Mouse (Mus musculus): Measurements from ENCODE around the gene Nlrp9c. TPM values are rescaled to one million over a fixed set of nuclear protein-coding genes. Genes with fewer than 3 reads are reported as not detected.
"Not testable (repeated sequence)": the region's sequence is repeated elsewhere in the genome, so short reads cannot be mapped to it uniquely, and the experiment has no call there.

The Nlrp9c gene
- not detected for polyA plus RNA-seq (2012; fragmentation: generic; extraction: Trizol)
- long read RNA-seq, experiment 1, result 0 reads
- long read RNA-seq, experiment 2, result 0 reads

GRCm38 (mm10) chr7:26403600-26403999, at the start of gene Nlrp9c:
TSS of gene Nlrp9c (minus strand) at chr7:26403700.
- H3K27me3 ChIP-seq (ENCODE audit: control insufficient read depth, insufficient read depth, insufficient read length); H3K79me2 ChIP-seq (ENCODE audit: control insufficient read depth, insufficient read depth); H3K36me3 ChIP-seq (ENCODE audit: control insufficient read depth, insufficient read depth); H3K79me3 ChIP-seq (ENCODE audit: low read depth); H3ac ChIP-seq (ENCODE audit: control insufficient read depth, insufficient read length, low read depth); H3K4me3 ChIP-seq (ENCODE audit: insufficient read depth, poor library complexity, severe bottlenecking): not testable (repeated sequence)

DNA sequence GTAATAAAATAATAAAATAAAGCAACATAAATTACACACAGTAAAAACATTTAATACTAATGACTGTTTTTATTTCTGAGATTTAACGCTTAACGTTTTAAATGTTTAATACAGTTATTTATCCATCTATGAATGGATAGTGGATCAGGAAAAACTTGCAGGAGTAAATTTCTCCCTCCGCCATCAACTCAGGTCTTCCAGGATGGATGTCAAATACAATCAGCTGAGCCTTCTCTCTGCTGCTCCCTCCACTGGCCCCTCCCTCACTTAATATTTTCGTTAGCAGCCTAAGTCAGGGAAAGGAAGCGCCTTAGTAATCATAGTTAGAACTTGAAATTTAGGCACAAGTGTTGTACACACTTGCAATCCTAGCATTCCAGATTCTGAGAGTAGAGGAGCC, 31.3 kb upstream of the Nlrp9c start, which contains the start of gene Nlrp4a:
Nlrp4a (plus strand) TSS at position 301 of the 400 bp plus-strand sequence.
- H3K79me3 ChIP-seq (ENCODE audit: low read depth), result no peaks in the 10 kb centered on the region
- TF ChIP-seq MYOG (IDR thresholded peaks at IDR 0.05; ENCODE audit: control insufficient read depth, extremely low read depth, insufficient read length) (no peak), CTCF (IDR thresholded peaks at IDR 0.05; ENCODE audit: control insufficient read depth, insufficient read depth, insufficient read length) (no peak), MYOD1 (IDR thresholded peaks at IDR 0.05; ENCODE audit: control insufficient read depth, insufficient read length, low read depth) (no peak), USF1 (IDR thresholded peaks at IDR 0.05; ENCODE audit: low read depth) (no peak)
- H3K36me3 ChIP-seq (ENCODE audit: control insufficient read depth, insufficient read depth), result no peaks in the 10 kb centered on the region
- no peak within 1 kb of the TSS for H3K4me3 ChIP-seq (ENCODE audit: insufficient read depth, poor library complexity, severe bottlenecking)
- no peaks in the 10 kb centered on the region for H3K79me2 ChIP-seq (ENCODE audit: control insufficient read depth, insufficient read depth)
- no peak within 1 kb of the TSS for H3ac ChIP-seq (ENCODE audit: control insufficient read depth, insufficient read length, low read depth)
- no peaks in the 10 kb centered on the region for H3K27me3 ChIP-seq (ENCODE audit: control insufficient read depth, insufficient read depth, insufficient read length)

GRCm38 (mm10) chr7:26391811-26392210, 11.7 kb downstream of the Nlrp9c start:
- H3ac ChIP-seq (ENCODE audit: control insufficient read depth, insufficient read length, low read depth); H3K79me2 ChIP-seq (ENCODE audit: control insufficient read depth, insufficient read depth); H3K4me3 ChIP-seq (ENCODE audit: insufficient read depth, poor library complexity, severe bottlenecking); H3K36me3 ChIP-seq (ENCODE audit: control insufficient read depth, insufficient read depth); H3K27me3 ChIP-seq (ENCODE audit: control insufficient read depth, insufficient read depth, insufficient read length); H3K79me3 ChIP-seq (ENCODE audit: low read depth): not testable (repeated sequence)

- H3ac ChIP-seq (ENCODE audit: control insufficient read depth, insufficient read length, low read depth); H3K79me2 ChIP-seq (ENCODE audit: control insufficient read depth, insufficient read depth); H3K27me3 ChIP-seq (ENCODE audit: control insufficient read depth, insufficient read depth, insufficient read length); H3K79me3 ChIP-seq (ENCODE audit: low read depth); H3K4me3 ChIP-seq (ENCODE audit: insufficient read depth, poor library complexity, severe bottlenecking); H3K36me3 ChIP-seq (ENCODE audit: control insufficient read depth, insufficient read depth): not testable (repeated sequence)
Measured at GRCm38 (mm10) chr7:26391137-26391536, 12.4 kb downstream of the Nlrp9c start.

DNA sequence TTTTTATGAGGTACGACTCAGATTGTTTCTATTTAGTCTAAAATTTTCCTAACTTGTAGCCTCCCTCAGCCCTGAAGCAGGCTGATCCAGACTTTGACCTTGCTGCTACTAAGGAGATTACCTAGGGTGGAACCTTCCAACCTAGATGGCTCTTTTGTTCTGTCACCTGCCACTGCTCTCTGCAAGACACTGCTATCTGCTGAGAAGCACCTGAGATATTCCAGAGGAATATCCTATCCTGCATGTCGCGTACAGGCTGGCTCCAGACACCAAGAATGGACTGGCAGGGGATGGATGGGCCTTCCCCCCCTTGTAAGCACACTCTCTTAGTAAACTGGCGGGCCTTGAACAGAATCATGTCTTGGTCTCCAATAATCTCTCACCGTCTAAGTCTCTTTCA, 16.8 kb downstream of the Nlrp9c start:
- H3ac ChIP-seq (ENCODE audit: control insufficient read depth, insufficient read length, low read depth); H3K79me3 ChIP-seq (ENCODE audit: low read depth); H3K79me2 ChIP-seq (ENCODE audit: control insufficient read depth, insufficient read depth); H3K36me3 ChIP-seq (ENCODE audit: control insufficient read depth, insufficient read depth); H3K4me3 ChIP-seq (ENCODE audit: insufficient read depth, poor library complexity, severe bottlenecking); H3K27me3 ChIP-seq (ENCODE audit: control insufficient read depth, insufficient read depth, insufficient read length): not testable (repeated sequence)

- Histone ChIP-seq H3K79me3 (ENCODE audit: low read depth) (no peaks in the 10 kb centered on the region), H3K36me3 (ENCODE audit: control insufficient read depth, insufficient read depth) (no peaks in the 10 kb centered on the region), H3K27me3 (ENCODE audit: control insufficient read depth, insufficient read depth, insufficient read length) (no peaks in the 10 kb centered on the region), H3K79me2 (ENCODE audit: control insufficient read depth, insufficient read depth) (no peaks in the 10 kb centered on the region), H3ac (ENCODE audit: control insufficient read depth, insufficient read length, low read depth) (no peak overlapping the region), H3K4me3 (ENCODE audit: insufficient read depth, poor library complexity, severe bottlenecking) (no peak overlapping the region)
- no peak for TF ChIP-seq FOSL1 (IDR thresholded peaks at IDR 0.05; ENCODE audit: insufficient read depth, low read length, poor library complexity, severe bottlenecking)
- TF ChIP-seq MAX (IDR thresholded peaks at IDR 0.05), result no peak
- no peak for TF ChIP-seq MYOD1 (IDR thresholded peaks at IDR 0.05; ENCODE audit: control insufficient read depth, insufficient read length, low read depth)
- TF ChIP-seq MYOG (IDR thresholded peaks at IDR 0.05; ENCODE audit: control insufficient read depth, extremely low read depth, insufficient read length), result no peak
- TF ChIP-seq USF1 (IDR thresholded peaks at IDR 0.05; ENCODE audit: low read depth), result no peak
- no peak for TF ChIP-seq CEBPB (IDR thresholded peaks at IDR 0.05; ENCODE audit: low read depth)
- no peak for TF ChIP-seq CTCF (IDR thresholded peaks at IDR 0.05; ENCODE audit: control insufficient read depth, insufficient read depth, insufficient read length)
Measured at GRCm38 (mm10) chr7:26380807-26381206, 22.7 kb downstream of the Nlrp9c start.

- H3K36me3 ChIP-seq (ENCODE audit: control insufficient read depth, insufficient read depth); H3K79me2 ChIP-seq (ENCODE audit: control insufficient read depth, insufficient read depth); H3K27me3 ChIP-seq (ENCODE audit: control insufficient read depth, insufficient read depth, insufficient read length); H3K4me3 ChIP-seq (ENCODE audit: insufficient read depth, poor library complexity, severe bottlenecking); H3K79me3 ChIP-seq (ENCODE audit: low read depth); H3ac ChIP-seq (ENCODE audit: control insufficient read depth, insufficient read length, low read depth): not testable (repeated sequence)
Measured at GRCm38 (mm10) chr7:26373221-26373620, 30.3 kb downstream of the Nlrp9c start.

DNA sequence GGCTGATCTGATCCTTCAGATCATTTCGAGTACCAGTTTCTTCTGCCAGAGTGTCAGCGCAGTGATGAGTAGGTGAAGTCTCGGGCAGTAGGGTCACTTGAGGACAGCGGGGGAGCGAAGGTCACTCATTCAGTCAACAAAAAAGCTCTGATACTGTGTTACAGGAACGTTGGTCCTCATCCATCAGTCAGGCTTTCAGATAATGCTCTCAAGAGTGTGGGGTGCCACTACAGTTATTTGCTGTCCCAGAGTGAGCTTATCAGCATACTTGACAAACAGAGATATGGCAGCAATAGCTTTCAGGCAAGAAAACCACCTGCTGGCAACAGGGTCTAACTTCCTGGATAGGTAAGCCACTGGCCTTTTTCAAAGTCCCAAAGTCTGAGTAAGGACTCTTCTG, 46.8 kb downstream of the Nlrp9c start:
- not testable (repeated sequence) for H3K27me3 ChIP-seq (ENCODE audit: control insufficient read depth, insufficient read depth, insufficient read length); H3K79me3 ChIP-seq (ENCODE audit: low read depth); H3ac ChIP-seq (ENCODE audit: control insufficient read depth, insufficient read length, low read depth); H3K36me3 ChIP-seq (ENCODE audit: control insufficient read depth, insufficient read depth); H3K79me2 ChIP-seq (ENCODE audit: control insufficient read depth, insufficient read depth); H3K4me3 ChIP-seq (ENCODE audit: insufficient read depth, poor library complexity, severe bottlenecking)

- not testable (repeated sequence) for H3ac ChIP-seq (ENCODE audit: control insufficient read depth, insufficient read length, low read depth); H3K79me2 ChIP-seq (ENCODE audit: control insufficient read depth, insufficient read depth); H3K4me3 ChIP-seq (ENCODE audit: insufficient read depth, poor library complexity, severe bottlenecking); H3K27me3 ChIP-seq (ENCODE audit: control insufficient read depth, insufficient read depth, insufficient read length); H3K36me3 ChIP-seq (ENCODE audit: control insufficient read depth, insufficient read depth); H3K79me3 ChIP-seq (ENCODE audit: low read depth)
Measured at GRCm38 (mm10) chr7:26352258-26352657, 51.2 kb downstream of the Nlrp9c start.

DNA sequence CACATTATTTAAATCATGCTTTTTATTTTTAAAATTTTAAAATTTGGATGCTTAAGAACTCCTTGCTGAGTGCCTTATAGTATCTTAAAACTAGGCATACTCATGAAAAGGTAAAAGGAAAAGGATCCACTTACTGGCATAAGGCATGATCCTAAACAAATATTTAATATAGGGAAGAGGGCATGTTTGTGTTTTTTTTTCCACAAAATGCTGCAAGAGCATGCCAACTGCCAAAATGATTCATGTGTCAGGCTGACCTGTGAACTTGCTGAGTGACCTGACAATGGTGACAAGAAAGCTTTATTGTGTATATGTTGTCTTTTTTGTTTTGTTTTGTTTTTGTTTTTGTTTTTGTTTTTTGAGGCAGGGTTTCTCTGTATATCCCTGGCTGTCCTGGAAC, 53.3 kb downstream of the Nlrp9c start:
- not testable (repeated sequence) for H3ac ChIP-seq (ENCODE audit: control insufficient read depth, insufficient read length, low read depth); H3K79me3 ChIP-seq (ENCODE audit: low read depth); H3K27me3 ChIP-seq (ENCODE audit: control insufficient read depth, insufficient read depth, insufficient read length); H3K79me2 ChIP-seq (ENCODE audit: control insufficient read depth, insufficient read depth); H3K36me3 ChIP-seq (ENCODE audit: control insufficient read depth, insufficient read depth); H3K4me3 ChIP-seq (ENCODE audit: insufficient read depth, poor library complexity, severe bottlenecking)

GRCm38 (mm10) chr7:26320361-26320760, 83.1 kb downstream of the Nlrp9c start:
- H3K79me3 ChIP-seq (ENCODE audit: low read depth); H3K79me2 ChIP-seq (ENCODE audit: control insufficient read depth, insufficient read depth); H3ac ChIP-seq (ENCODE audit: control insufficient read depth, insufficient read length, low read depth); H3K36me3 ChIP-seq (ENCODE audit: control insufficient read depth, insufficient read depth); H3K27me3 ChIP-seq (ENCODE audit: control insufficient read depth, insufficient read depth, insufficient read length); H3K4me3 ChIP-seq (ENCODE audit: insufficient read depth, poor library complexity, severe bottlenecking): not testable (repeated sequence)
